Mouse (Mus musculus) lung, postnatal 14 days (tissue): ENCODE measurements around the gene Usp19.

Experiments used
- DNase-seq: peaks from one replicate; pipeline ENCODE4 v3.0.0; 2021

Gene Usp19

GRCm38 (mm10) chr9:108469845-108470244 is 20.6 kb upstream of the Usp19 start:
- DNase-seq: no peak

- DNase-seq: no peak
These were observed 15.9 kb upstream of the Usp19 start for GRCm38 (mm10) chr9:108474528-108474927.

GRCm38 (mm10) chr9:108478638-108479156 is 11.7 kb upstream of the Usp19 start:
- peak; percentile 85 for DNase-seq

- DNase-seq: no peak
These were observed 11.2 kb upstream of the Usp19 start for GRCm38 (mm10) chr9:108479241-108479640.

GRCm38 (mm10) chr9:108479721-108480351 is 10.6 kb upstream of the Usp19 start, which contains the start of gene Lamb2:
Gene Lamb2 (plus strand): TSS chr9:108479736.
- DNase-seq: peak; percentile 34

GRCm38 (mm10) chr9:108480813-108481519 is 9.4 kb upstream of the Usp19 start:
- DNase-seq: no peak

- no peak for DNase-seq
These were observed 8.7 kb upstream of the Usp19 start for GRCm38 (mm10) chr9:108481520-108482210.

- DNase-seq: no peak
These were observed 7.2 kb upstream of the Usp19 start for GRCm38 (mm10) chr9:108483051-108483790.

GRCm38 (mm10) chr9:108484021-108484420 is 6.4 kb upstream of the Usp19 start:
- DNase-seq: no peak

- no peak for DNase-seq
These were observed 5.0 kb upstream of the Usp19 start for GRCm38 (mm10) chr9:108485301-108485875.

GRCm38 (mm10) chr9:108486973-108487530 is 3.4 kb upstream of the Usp19 start:
- no peak for DNase-seq

- DNase-seq: no peak
These were observed 2.0 kb upstream of the Usp19 start for GRCm38 (mm10) chr9:108488403-108488802.

- DNase-seq: no peak
These were observed 1.2 kb upstream of the Usp19 start for GRCm38 (mm10) chr9:108489215-108489614.

GRCm38 (mm10) chr9:108489702-108490558 is 472 bp upstream of the Usp19 start:
- no peak for DNase-seq

GRCm38 (mm10) chr9:108491286-108491580 is 831 bp downstream of the Usp19 start:
- no peak for DNase-seq

- DNase-seq: no peak
These were observed 1.8 kb downstream of the Usp19 start for GRCm38 (mm10) chr9:108492043-108492750.

GRCm38 (mm10) chr9:108493246-108493645 is 2.8 kb downstream of the Usp19 start:
- no peak for DNase-seq

GRCm38 (mm10) chr9:108494146-108494825 is 3.9 kb downstream of the Usp19 start:
- no peak for DNase-seq

GRCm38 (mm10) chr9:108494905-108495304 is 4.5 kb downstream of the Usp19 start:
- DNase-seq: no peak

GRCm38 (mm10) chr9:108499231-108499630 is 8.8 kb downstream of the Usp19 start:
- no peak for DNase-seq
